Mouse (Mus musculus) lung, postnatal 0 days (tissue): ENCODE measurements around the gene Slc39a10.

Experiments
- CTCF ChIP-seq: IDR thresholded peaks from 2 replicates; pipeline ENCODE4 v1.5.1; 2016; ENCODE audit warnings: antibody characterized with exemption, mild to moderate bottlenecking
- EP300 ChIP-seq: IDR thresholded peaks from 2 replicates; pipeline ENCODE4 v1.6.1; 2016; ENCODE audit warnings: antibody characterized with exemption, mild to moderate bottlenecking, control low read depth

DNA sequence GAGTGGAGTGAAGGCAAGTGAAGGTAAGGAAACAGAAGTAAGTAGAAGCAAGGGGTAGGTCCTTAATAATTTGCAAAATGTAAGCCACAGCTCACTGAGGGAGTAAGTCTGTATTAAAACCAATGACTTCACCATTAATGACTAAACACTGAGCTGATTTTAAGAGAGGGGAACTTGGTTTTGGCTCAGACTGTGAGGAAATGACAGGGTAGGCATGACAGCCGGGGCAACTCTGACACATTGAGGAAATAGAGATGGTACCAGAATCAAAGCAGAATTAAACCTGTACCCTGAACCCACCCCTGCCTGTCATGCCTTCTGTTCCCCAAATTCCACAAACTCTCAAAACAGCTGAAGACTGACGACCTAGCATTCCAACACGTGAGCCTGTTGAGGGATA, 18.9 kb downstream of the Slc39a10 start:
- no peak for TF ChIP-seq CTCF
- no peak for TF ChIP-seq EP300
